Mouse (Mus musculus) urinary bladder, adult 18-20 months (tissue): ENCODE results near the gene Trmt10a.

Experiments
- DNase-seq, 2 experiments: peaks; one replicate each; pipeline ENCODE4 v3.0.0; 2022; ENCODE audit warnings: low spot score in 2 of 2, mixed read lengths in 2 of 2

Gene Trmt10a

GRCm38 (mm10) chr3:138197093-138197492 lies 53.8 kb downstream of the Trmt10a start:
- no peak for DNase-seq

- no peak for DNase-seq
Measured at GRCm38 (mm10) chr3:138197556-138197955, 54.3 kb downstream of the Trmt10a start.

GRCm38 (mm10) chr3:138197973-138198721 lies 54.9 kb downstream of the Trmt10a start:
- peak; percentile 72 to 76 for DNase-seq

- DNase-seq: no peak
Measured at GRCm38 (mm10) chr3:138198722-138199068, 55.4 kb downstream of the Trmt10a start.

- DNase-seq: no peak
Measured at GRCm38 (mm10) chr3:138208821-138209220, 65.6 kb downstream of the Trmt10a start.
